Mouse (Mus musculus): ENCODE measurements around the gene Zfp592.
"Not testable (repeated sequence)": the region's sequence is repeated elsewhere in the genome, so short reads cannot be mapped to it uniquely, and the experiment has no call there.

Gene Zfp592

DNA sequence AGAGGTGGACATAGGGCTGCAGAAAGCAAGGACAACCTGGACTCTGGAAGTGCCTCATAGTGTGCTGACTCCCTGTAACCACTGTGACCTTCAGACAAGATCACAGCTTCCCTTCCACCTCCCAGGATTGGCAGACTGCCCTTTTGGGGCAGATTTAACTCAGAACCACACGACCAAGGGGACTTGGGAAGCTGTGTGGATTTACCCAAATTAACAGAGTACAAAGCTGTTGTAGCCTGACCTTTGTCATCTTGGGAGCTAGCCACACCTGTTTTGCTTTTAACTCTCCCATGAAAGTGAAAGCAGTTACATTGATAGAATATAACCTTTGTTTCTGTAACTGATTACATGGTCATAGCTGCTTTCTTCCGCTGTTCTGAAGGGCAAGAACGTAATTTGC, 22.6 kb upstream of the Zfp592 start:
- H3K27me3 ChIP-seq (ENCODE audit: insufficient read depth, low read length) = no peaks in the 10 kb centered on the region; the same call in 1 of the 2 replicates
- no peak overlapping the region for H3K4me3 ChIP-seq (replicated peaks; ENCODE audit: low read length)
- no peaks in the 10 kb centered on the region for H3K4me1 ChIP-seq (replicated peaks; ENCODE audit: low read depth, low read length)
- H3K9me3 ChIP-seq (ENCODE audit: low read length) = peaks cover 5% of the 10 kb centered on the region; the same call in 1 of the 2 replicates
- H3K36me3 ChIP-seq (ENCODE audit: insufficient read depth, low read length) = no peaks in the 10 kb centered on the region
- TF ChIP-seq CTCF (conservative IDR thresholded peaks at IDR 0.05; ENCODE audit: low read length) = no peak
- no peak for TF ChIP-seq POU5F1 (IDR thresholded peaks at IDR 0.05; ENCODE audit: borderline replicate concordance, low read length)
- no peak for TF ChIP-seq NANOG (IDR thresholded peaks at IDR 0.05; ENCODE audit: borderline replicate concordance, low read length)

DNA sequence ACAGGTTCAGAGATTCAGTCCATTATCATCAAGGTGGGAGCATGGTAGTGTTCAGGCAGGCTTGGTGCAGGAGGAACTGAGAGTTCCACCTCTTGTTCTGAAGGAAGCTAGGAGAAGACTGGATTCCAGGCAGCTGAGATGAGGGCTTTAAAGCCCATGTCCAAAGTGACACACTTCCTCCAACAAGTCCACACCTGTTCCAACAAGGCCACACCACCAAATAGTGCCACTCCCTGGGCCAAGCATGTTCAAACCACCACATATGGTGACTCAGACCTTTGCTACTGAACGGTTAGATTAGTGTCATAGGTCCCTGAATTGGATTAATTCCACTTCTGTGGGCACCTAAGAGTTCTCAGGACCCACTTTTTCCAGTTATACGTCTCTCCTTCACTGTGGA, 22.1 kb upstream of the Zfp592 start:
- no peaks in the 10 kb centered on the region; the same call in 1 of the 2 replicates for H3K27me3 ChIP-seq (ENCODE audit: insufficient read depth, low read length)
- peaks cover 5% of the 10 kb centered on the region; the same call in 1 of the 2 replicates for H3K9me3 ChIP-seq (ENCODE audit: low read length)
- TF ChIP-seq POU5F1 (IDR thresholded peaks at IDR 0.05; ENCODE audit: borderline replicate concordance, low read length) (no peak), NANOG (IDR thresholded peaks at IDR 0.05; ENCODE audit: borderline replicate concordance, low read length) (no peak), CTCF (conservative IDR thresholded peaks at IDR 0.05; ENCODE audit: low read length) (no peak)
- no peaks in the 10 kb centered on the region for H3K36me3 ChIP-seq (ENCODE audit: insufficient read depth, low read length)
- no peak overlapping the region for H3K4me3 ChIP-seq (replicated peaks; ENCODE audit: low read length)
- no peaks in the 10 kb centered on the region for H3K4me1 ChIP-seq (replicated peaks; ENCODE audit: low read depth, low read length)

DNA sequence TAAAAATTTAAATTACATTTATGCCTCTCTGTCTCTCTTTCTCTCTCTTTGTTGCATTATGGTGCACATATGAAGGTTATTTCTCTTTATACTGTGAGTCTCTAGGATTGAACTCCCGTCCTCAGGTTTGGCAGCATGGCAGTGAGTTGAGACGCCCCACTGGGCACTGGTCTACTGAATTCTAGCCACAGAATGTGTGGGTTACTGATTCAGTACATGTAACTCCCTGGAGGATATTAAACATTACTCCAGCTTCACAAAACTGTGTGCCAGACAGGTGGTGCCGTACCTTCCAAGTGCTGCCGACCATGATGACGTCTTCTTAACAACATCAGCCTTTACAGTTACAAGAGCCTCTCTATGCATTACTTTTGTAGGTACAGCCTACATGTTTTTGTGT, 21.4 kb upstream of the Zfp592 start:
- Histone ChIP-seq H3K36me3 (ENCODE audit: insufficient read depth, low read length) (no peaks in the 10 kb centered on the region), H3K4me3 (replicated peaks; ENCODE audit: low read length) (no peak overlapping the region), H3K4me1 (replicated peaks; ENCODE audit: low read depth, low read length) (0 out of 2 replicates have a peak, but pooled peaks cover under 1% of the 10 kb centered on the region), H3K9me3 (ENCODE audit: low read length) (peaks cover 5% of the 10 kb centered on the region; the same call in 1 of the 2 replicates), H3K27me3 (ENCODE audit: insufficient read depth, low read length) (no peaks in the 10 kb centered on the region; the same call in 1 of the 2 replicates)
- TF ChIP-seq NANOG (IDR thresholded peaks at IDR 0.05; ENCODE audit: borderline replicate concordance, low read length) (no peak), POU5F1 (IDR thresholded peaks at IDR 0.05; ENCODE audit: borderline replicate concordance, low read length) (no peak), CTCF (conservative IDR thresholded peaks at IDR 0.05; ENCODE audit: low read length) (no peak)

DNA sequence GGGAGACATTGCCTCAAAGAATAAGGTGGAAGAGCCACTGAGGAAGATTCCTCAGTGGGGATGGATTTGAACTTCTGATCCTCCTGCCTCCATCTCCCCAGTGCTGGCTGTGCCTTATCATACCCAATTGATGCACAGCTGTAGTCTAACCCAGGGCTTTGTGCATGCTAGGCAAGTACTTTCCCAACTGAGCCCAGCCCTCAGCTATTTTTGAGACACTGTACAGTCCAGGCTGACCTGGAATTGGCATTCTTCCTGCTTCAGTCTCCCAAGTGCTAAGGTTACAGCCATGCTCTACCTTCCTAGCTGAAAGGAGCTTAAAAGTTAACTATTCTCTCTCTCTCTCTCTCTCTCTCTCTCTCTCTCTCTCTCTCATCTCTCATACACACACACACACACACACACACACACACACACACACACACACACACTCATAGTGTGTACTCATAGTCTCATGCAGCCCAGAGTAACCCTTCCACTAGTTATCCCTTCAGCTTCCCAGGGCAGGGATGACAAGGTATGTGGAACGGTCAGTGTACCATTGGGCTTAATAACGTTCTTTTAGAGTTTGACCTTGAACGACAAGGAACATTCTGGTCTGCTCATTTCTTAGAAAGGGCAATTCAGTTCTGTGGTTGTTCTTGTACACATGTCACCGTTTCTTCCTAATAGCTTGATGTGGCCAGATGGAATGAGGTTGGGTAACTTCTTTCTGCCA, 20.4 kb upstream of the Zfp592 start:
- H3K9me3 ChIP-seq (ENCODE audit: low read length); H3K36me3 ChIP-seq (ENCODE audit: insufficient read depth, low read length); H3K4me1 ChIP-seq (replicated peaks; ENCODE audit: low read depth, low read length); H3K4me3 ChIP-seq (replicated peaks; ENCODE audit: low read length); H3K27me3 ChIP-seq (ENCODE audit: insufficient read depth, low read length): not testable (repeated sequence)

DNA sequence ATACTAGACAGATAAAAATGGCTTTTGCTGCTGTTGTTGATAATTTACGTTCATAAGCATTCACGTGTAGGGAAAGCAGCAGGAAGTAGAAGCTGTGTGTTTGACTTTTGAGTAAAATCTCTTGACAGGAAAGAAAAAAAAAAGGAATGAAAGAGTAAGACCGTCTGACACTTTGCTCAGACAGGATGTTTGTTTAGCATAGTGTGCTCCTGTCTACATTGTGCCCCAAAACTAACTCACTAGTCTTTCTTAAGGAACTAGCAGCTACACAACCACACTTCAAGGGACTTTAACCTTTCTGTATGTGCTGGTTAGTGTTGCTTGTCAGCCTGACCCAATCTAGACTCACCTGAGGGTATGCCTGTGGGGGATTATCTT, 19.9 kb upstream of the Zfp592 start:
- not testable (repeated sequence) for H3K36me3 ChIP-seq (ENCODE audit: insufficient read depth, low read length); H3K27me3 ChIP-seq (ENCODE audit: insufficient read depth, low read length); H3K9me3 ChIP-seq (ENCODE audit: low read length); H3K4me3 ChIP-seq (replicated peaks; ENCODE audit: low read length); H3K4me1 ChIP-seq (replicated peaks; ENCODE audit: low read depth, low read length)

DNA sequence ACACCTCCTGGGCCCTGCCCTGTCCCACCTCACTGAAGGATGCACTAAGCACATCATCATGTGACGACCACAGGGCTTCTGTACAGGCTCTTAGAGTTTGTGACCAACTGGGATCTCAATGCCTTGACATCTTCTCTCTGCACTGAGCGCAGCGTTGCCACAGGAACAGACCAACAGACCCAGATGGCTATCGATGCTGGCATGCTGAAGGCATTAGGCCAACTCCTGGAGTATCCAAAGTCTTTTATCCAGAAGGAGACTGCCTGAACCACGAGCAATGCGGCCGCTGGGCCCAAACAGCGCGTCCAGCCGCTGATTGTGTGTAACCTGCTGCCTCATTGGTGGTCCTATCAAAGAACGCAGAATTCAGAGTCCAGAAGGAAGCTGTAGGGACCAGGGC, 12.9 kb upstream of the Zfp592 start:
- Histone ChIP-seq H3K27me3 (ENCODE audit: insufficient read depth, low read length) (no peaks in the 10 kb centered on the region), H3K4me3 (replicated peaks; ENCODE audit: low read length) (peak overlapping the region; percentile 60), H3K9me3 (ENCODE audit: low read length) (no peaks in the 10 kb centered on the region), H3K4me1 (replicated peaks; ENCODE audit: low read depth, low read length) (peaks cover 10% of the 10 kb centered on the region), H3K36me3 (ENCODE audit: insufficient read depth, low read length) (no peaks in the 10 kb centered on the region)
- no peak for TF ChIP-seq NANOG (IDR thresholded peaks at IDR 0.05; ENCODE audit: borderline replicate concordance, low read length)
- no peak for TF ChIP-seq CTCF (conservative IDR thresholded peaks at IDR 0.05; ENCODE audit: low read length)
- TF ChIP-seq POU5F1 (IDR thresholded peaks at IDR 0.05; ENCODE audit: borderline replicate concordance, low read length) = no peak

DNA sequence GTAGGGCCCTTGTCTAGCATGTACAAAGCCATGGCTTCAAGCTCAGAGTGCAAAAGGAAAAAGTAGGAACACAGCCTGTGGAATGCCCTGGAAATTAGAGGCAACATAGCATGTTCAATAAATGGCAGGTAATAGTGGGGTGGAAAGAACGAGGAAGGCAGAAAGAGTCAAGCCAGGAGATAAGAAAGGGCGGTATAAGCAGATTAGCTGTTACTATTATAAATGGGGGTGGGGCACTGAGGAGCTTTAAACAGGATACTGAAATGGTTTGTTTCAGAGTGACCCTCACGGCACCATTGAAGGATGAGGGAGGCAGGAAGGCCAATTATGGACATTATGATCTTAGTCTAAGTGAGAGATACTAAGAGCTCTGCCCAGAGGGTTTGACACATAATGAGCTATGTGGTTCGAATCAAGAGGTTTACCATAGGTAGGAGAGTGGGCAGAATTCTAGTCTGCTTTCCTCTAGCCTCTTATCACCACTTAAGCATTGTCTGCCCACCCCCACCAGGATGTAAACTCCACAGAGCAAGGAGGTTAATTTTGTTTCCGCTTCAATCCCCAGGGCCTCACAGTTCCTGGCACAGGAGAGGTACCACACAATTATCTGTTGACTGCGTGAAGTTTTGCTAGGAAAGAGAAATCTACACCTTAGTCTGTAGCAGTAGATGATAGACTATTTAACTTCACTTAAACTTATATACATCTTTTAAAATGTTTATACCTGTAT, 6.9 kb upstream of the Zfp592 start:
- no peak overlapping the region for H3K4me3 ChIP-seq (replicated peaks; ENCODE audit: low read length)
- H3K27me3 ChIP-seq (ENCODE audit: insufficient read depth, low read length) = peaks cover 6% of the 10 kb centered on the region; the same call in 1 of the 2 replicates
- no peaks in the 10 kb centered on the region for H3K36me3 ChIP-seq (ENCODE audit: insufficient read depth, low read length)
- TF ChIP-seq NANOG (IDR thresholded peaks at IDR 0.05; ENCODE audit: borderline replicate concordance, low read length) = no peak
- no peak for TF ChIP-seq CTCF (conservative IDR thresholded peaks at IDR 0.05; ENCODE audit: low read length)
- TF ChIP-seq POU5F1 (IDR thresholded peaks at IDR 0.05; ENCODE audit: borderline replicate concordance, low read length) = no peak
- peaks cover under 1% of the 10 kb centered on the region for H3K4me1 ChIP-seq (replicated peaks; ENCODE audit: low read depth, low read length)
- H3K9me3 ChIP-seq (ENCODE audit: low read length) = no peaks in the 10 kb centered on the region

DNA sequence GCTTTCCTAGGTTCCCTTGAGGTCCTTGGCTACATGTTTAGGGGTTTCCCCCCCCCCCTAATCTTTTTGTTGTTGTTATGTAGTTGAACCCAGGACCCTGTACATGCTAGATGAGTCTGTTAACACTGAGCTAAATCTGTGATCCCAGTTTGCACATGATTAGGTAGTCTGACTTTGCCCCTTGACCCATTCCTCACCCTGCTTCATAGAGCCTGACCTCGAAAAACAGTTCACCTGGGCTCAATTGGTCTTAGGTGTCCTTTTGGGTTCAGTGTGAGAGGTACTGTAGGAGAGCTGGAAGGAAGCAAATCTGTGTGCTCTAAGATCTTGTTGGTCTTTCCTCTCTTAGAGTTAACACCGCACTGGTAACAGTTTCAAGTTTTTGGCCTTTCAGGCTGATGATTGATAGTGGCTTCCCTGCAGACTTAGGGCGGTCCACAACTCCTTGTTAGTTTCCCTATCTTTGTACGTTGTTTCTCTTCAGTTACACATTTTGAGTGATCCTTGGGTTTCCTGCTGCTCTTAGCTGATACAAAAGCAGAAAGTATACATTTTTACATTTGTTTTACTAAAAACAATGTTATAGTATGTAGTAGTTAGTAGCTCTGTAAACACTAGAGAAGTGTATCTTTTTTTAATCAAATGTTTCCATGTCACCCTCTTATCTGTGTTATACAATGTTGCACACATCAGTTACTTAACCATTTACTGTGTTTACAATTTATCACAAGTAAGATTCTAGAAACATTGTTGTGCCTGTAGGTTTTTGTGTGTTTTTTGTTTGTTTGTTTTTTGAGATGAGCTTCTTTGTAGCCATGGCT, 5.5 kb upstream of the Zfp592 start:
- Histone ChIP-seq H3K4me3 (replicated peaks; ENCODE audit: low read length) (no peak overlapping the region), H3K36me3 (ENCODE audit: insufficient read depth, low read length) (no peaks in the 10 kb centered on the region), H3K9me3 (ENCODE audit: low read length) (no peaks in the 10 kb centered on the region), H3K4me1 (replicated peaks; ENCODE audit: low read depth, low read length) (peaks cover 14% of the 10 kb centered on the region), H3K27me3 (ENCODE audit: insufficient read depth, low read length) (peaks cover 13% of the 10 kb centered on the region; the same call in 1 of the 2 replicates)
- no peak for TF ChIP-seq CTCF (conservative IDR thresholded peaks at IDR 0.05; ENCODE audit: low read length)
